Mouse (Mus musculus) neural tube, embryonic 12.5 days (tissue): ENCODE results near the gene 1700011L22Rik. TPM values are rescaled to one million over a fixed set of nuclear protein-coding genes. Genes with fewer than 3 reads are reported as not detected.

Experiments used
- ATAC-seq: fragments of 200-750 bp; cut with Nextera tagmentation; 2 replicates; pipeline ENCODE4 v1.8.0; 2017; ENCODE audit warnings: low read depth, mild to moderate bottlenecking, moderate TSS enrichment, moderate library complexity; ENCODE audit not compliant: low FRiP score
- H3K27ac ChIP-seq: fragments of 300-500 bp; sonication (generic); 2 replicates; pipeline ENCODE4 v1.5.1; 2016
- H3K27me3 ChIP-seq: fragments of 300-500 bp; sonication (generic); replicated peaks from 2 replicates; pipeline ENCODE4 v1.6.1; 2016; ENCODE audit warnings: mild to moderate bottlenecking
- H3K36me3 ChIP-seq: fragments of 300-500 bp; sonication (generic); 2 replicates; pipeline ENCODE4 v1.6.1; 2016; ENCODE audit warnings: mild to moderate bottlenecking
- H3K4me1 ChIP-seq: fragments of 300-500 bp; sonication (generic); 2 replicates; pipeline ENCODE4 v1.6.1; 2016
- H3K4me2 ChIP-seq: fragments of 300-500 bp; sonication (generic); replicated peaks from 2 replicates; pipeline ENCODE4 v1.6.1; 2016; ENCODE audit warnings: mild to moderate bottlenecking
- H3K4me3 ChIP-seq: fragments of 300-500 bp; sonication (generic); 2 replicates; pipeline ENCODE4 v1.5.1; 2016
- H3K9ac ChIP-seq: fragments of 300-500 bp; sonication (generic); 2 replicates; pipeline ENCODE4 v1.6.1; 2016; ENCODE audit warnings: mild to moderate bottlenecking
- H3K9me3 ChIP-seq: fragments of 300-500 bp; sonication (generic); 2 replicates; pipeline ENCODE4 v1.6.1; 2016; ENCODE audit warnings: mild to moderate bottlenecking
- WGBS: fragments of 180-500 bp; shearing (Covaris S2); methylation state at CpG from one replicate; pipeline ENCODE4 v1.1.7; 2016; 5-methylcytosine and 5-hydroxymethylcytosine counted together
- polyA plus RNA-seq: library from polyadenylated mRNA; unstranded; fragments of >200 nt; fragmentation: Nextera tagmentation; extraction: Ambion mirVana; gene quantifications from 2 replicates; pipeline ENCODE4 v1.2.1, GENCODE M21; 2016

Gene 1700011L22Rik
- polyA plus RNA-seq, 1 experiment from 2014 or later = not detected

DNA sequence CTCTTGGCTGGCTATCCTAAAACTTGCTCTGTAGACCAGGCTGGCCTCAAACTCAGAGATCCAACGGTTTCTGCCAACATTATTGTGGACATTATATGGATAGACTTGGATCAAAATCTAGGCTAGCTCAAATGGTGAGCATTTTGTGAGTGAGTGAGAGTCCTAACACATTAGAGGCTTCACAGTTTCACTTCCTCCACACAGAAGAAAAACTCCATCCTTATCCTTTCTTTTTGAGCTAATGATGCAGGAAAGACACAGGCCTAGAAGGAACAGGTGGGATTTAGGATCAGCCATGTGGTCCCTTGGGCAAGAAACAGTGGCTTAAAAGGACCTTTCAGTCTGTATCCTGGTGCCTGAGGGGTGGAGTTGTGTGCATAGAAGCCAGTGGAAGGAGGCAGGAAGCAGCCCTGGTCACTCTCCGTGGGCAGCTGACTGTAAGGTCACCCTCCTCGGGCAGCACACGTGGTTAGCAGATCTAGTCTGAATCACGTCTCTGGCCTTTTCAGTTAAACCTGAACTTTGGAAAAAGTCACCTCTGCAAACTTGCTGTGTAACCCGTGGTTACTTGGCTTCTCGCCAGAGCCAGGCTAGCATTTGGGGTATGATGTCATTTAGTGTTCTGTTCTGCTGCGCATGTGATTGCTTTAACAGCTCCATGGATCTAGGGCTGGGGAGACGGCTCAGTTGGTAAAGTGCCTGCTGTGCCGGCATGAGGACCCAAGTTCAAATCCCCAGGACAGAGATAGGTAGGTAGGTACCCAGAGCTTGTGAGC is 85.6 kb downstream of the 1700011L22Rik start:
- Histone ChIP-seq H3K4me1 (no peaks in the 10 kb centered on the region), H3K9ac (no peak overlapping the region), H3K27ac (no peak overlapping the region), H3K4me3 (no peak overlapping the region), H3K9me3 (no peaks in the 10 kb centered on the region), H3K27me3 (no peaks in the 10 kb centered on the region), H3K4me2 (no peak overlapping the region), H3K36me3 (peaks cover 12% of the 10 kb centered on the region; the same call in 1 of the 2 replicates)
- peak; percentile 61 for ATAC-seq
- WGBS = 72% methylated on average over 10 of the region's 10 CpGs

DNA sequence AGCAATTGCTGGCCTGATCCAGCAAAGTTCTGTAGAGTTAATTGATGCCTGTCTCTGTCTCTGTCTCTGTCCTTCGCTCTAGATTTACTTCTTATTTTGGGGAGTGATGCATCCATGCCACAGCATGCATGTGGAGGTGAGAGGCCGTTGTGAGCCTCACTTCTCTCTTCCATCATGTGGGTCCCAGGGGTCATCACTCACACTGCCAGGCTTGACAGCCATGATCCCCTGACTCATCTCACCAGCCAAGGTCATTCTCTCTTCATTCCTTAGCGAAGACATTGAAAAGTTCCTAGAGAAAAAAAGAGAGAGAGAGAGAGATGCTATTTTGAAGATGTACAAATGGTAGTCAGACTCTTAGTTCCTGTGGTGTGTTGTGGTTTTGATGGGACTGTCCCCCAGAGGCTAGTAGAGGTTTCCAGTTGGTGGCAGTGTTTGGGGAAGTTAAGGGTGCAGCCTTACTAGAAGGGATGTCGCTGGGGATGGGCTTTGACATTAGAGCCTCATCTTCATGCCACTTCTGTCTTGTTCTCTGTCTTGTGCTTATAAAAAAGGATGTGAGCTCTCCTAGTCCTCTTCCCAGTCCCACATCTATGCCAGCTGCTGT is 87.1 kb downstream of the 1700011L22Rik start:
- no peak for ATAC-seq
- Histone ChIP-seq H3K27ac (no peak overlapping the region), H3K36me3 (peaks cover 18% of the 10 kb centered on the region; the same call in 1 of the 2 replicates), H3K9ac (no peak overlapping the region), H3K4me3 (no peak overlapping the region), H3K4me1 (no peaks in the 10 kb centered on the region), H3K27me3 (no peaks in the 10 kb centered on the region), H3K9me3 (no peaks in the 10 kb centered on the region), H3K4me2 (no peak overlapping the region)
- WGBS = 86% methylated on average over 4 of the region's 4 CpGs

Other genes with a start within 250 kb of the 1700011L22Rik start
- 11.4 TPM in 2 replicates for gene Zfp827, start 220.1 kb downstream of the 1700011L22Rik start, polyA plus RNA-seq
- gene Mmaa, start 46.4 kb upstream of the 1700011L22Rik start, polyA plus RNA-seq = 13.4 and 14.4 TPM in 2 replicates
- 71.9 and 85.8 TPM in 2 replicates for gene Smad1, start 150.9 kb upstream of the 1700011L22Rik start, polyA plus RNA-seq